Mouse (Mus musculus) brain, adult 2 months (tissue): Measurements from ENCODE around the gene Grin2a.

Experiments used
- DNase-seq: peaks from one replicate; pipeline ENCODE4 v3.0.0; 2011; ENCODE audit warnings: low read depth, low spot score

Gene Grin2a

DNA sequence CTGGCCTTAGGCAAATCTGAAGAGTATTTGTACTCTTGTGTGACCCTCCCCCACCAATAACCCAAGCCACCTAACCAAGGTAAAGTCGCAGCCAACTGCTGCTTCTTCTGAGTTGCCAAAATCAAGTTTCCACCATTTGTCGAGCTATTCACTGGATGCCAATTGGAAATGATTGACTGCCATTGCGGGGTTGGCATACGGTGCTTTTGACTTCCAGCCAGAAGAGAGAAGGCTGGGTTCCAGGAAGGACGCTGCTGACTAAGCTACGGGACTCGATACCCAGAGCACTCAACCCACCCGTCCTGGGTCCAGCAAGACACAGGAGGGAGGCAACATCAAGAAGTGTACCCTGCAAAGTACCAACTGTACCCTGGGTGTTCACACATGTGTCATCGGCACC lies 242.3 kb downstream of the Grin2a start:
- peak; percentile 94 for DNase-seq

- peak; percentile 64 for DNase-seq
Measured at GRCm38 (mm10) chr16:9752600-9752999, 242.8 kb downstream of the Grin2a start.

DNA sequence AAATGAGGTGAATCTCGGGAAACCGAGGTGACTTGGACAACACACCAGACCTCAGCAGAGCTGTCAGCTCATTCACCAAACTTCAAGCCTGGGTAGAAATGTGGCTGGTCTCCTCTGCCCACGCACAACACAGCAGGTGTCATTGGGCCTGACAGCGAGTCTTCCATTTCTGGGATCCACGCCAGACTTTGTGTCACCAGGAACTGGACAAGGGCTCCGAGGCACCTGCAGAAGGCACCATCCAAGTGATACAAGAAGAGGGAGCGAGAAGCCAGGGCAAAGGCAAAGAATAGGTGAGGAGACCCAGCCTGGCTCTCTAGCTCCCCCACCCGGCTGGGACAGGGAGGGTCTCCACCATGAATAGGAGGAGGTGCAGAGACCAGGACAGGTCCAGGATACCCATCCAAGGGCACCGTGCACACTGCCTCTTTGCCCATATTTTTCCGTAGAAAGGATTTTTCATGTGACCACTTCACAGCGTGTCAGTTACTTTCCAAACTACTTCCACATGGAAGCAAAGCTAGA lies 244.3 kb downstream of the Grin2a start:
- DNase-seq, result peak; percentile 98

DNA sequence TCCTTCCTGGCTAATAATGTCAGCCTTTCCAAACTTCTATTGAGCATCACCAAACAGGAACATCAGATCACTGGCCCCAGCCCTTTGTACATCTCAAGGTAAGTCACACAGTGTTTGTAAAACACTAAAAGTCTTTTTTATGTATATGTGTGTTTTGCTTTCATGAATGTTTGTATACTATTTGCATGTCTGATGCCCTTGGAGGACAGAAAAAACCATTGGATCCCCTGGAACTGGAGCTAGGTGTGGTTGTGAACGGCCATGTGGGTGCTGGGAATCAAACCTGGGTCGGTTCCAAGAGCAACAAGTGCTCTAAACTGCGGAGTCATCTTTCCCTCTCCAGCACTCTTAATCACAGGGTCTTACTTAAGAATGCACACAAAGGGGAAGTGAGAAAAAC lies 245.7 kb downstream of the Grin2a start:
- no peak for DNase-seq

- peak; percentile 67 for DNase-seq
Measured at GRCm38 (mm10) chr16:9742443-9742842, 252.9 kb downstream of the Grin2a start.

DNA sequence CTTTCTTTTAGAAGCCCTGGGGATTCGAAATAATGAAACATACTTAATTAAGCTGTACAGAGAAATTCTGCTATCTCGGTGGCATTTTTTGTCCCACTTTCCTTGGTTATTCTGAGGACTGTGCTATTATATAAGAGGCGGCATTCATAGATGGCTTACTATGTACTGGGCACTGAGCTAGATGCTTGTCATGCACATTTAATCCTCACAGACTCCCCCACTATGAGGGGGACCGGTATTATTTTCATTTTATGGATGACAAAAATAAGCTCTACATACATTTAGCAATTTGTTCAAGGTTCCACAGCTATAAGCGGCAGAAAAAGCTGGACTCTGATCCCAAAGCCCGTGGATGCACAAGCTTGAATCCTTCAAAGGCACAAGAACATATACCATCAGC lies 256.7 kb downstream of the Grin2a start:
- DNase-seq, result peak; percentile 45

GRCm38 (mm10) chr16:9737131-9737530 lies 258.2 kb downstream of the Grin2a start:
- no peak for DNase-seq

- peak; percentile 70 for DNase-seq
Measured at GRCm38 (mm10) chr16:9735365-9736080, 259.8 kb downstream of the Grin2a start.

DNA sequence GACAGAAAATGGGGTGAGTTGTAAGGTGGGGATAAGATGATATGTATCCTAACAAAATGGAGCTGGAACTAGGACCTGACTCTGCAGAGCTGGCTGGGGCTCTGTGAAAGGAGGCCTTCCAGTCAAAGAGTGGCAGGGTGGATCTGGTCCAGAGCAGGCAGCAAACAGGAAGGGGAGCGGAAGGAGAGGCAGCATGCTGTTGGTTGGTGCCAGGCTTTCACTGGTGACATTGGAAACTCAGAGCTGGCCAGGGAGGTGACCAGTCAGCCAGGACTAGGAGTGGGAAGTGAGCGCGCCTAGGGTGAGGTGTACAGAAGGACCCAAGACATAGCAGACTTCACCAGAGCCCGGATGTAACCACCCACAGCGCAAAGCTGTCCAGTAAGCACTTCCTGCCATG lies 267.8 kb downstream of the Grin2a start:
- DNase-seq, result peak; percentile 88

DNA sequence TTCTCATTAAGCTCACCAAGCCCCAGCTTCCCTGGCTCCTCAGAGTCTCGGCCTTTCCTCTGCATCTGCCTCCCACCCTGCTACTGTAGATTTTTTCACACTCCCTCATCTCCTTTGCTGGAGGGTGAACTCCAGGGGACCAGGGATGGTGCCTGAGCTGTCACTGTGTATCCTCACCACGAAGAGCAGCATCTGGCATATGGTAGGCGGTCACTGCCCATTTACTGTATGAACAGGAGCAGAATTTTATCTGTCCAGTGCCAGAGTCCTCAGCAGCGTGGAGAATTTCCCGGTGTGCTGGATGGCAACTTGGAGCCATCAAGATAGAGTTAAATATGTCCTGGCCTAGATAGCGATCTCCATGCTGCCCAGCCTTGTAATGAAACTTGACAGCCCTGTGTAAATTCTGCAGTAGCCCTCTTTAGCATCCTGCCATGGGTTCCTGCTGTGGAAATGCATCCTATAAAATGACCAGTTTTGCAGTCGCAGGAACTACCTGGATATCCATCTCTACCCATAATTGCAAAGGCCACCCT lies 269.7 kb downstream of the Grin2a start:
- peak; percentile 74 for DNase-seq

- no peak for DNase-seq
Measured at GRCm38 (mm10) chr16:9711398-9711797, 284.0 kb downstream of the Grin2a start.

GRCm38 (mm10) chr16:9709921-9710320 lies 285.4 kb downstream of the Grin2a start:
- DNase-seq, result no peak

- no peak for DNase-seq
Measured at GRCm38 (mm10) chr16:9697141-9697540, 298.2 kb downstream of the Grin2a start.

DNA sequence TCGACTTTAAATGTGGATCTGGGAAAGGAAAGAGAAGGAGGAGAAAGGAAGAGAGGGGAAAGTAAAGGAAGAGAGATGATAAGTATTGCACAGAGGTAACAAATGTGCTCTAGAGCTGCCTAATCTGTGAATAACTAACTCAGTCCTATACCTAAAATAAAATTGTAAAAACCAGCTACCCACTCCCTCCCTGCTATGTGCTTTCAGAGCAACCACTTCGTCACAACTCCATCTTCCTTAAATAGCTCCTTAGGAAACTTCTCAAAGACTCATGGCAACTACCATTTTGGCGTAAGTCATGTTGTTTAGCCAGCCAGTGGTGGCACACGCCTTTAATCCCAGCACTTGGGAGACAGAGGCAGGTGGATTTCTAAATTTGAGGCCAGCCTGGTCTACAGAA lies 301.3 kb downstream of the Grin2a start:
- DNase-seq, result peak; percentile 71

DNA sequence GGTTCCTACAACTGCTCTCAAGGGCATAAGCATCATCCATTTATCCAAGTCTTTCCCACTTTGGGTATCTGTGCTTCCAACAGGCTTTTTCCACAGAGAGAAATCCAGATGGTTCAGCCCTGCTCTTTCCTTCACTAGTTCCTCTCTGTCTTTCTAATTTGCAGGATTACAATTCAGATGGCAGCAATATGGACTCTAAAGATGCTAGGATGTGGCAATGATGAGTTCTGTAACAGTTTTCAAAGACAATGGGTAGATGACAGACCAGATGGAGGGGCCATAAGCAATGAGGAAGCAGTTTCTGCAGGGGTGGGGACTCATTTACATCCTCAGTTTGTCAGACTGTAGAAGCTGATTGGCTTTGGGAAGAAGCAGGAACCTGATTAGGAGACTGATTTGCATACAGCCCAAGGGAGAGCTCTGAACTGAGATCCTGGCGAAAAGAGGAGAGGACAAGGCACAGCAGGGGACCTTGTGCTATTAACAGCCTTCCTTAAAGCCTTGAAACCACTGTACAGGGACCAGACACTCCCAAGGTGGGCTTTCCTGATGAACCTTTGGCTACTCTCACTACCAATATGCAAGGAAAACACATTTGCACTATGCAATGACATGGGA lies 306.7 kb downstream of the Grin2a start:
- DNase-seq, result peak; percentile 56

DNA sequence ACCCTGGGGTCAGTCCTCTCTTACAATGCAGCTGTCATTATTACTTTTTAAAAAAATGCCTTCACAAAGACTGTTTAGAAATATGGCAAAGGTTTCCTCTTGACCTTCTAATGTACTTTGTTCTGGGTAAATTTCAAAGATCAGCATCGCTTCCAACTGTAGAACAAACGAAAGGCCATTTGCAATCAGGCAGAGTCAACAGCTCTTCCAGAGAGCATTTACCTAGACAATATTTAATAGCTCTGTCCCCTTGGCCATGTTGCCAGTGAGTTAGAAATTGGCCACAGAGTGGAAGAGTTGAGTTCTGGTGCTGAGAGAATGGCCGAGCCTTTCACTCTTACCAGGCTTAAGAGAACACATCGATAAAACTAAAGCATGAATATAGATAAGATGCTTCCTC lies 314.8 kb downstream of the Grin2a start:
- no peak for DNase-seq

GRCm38 (mm10) chr16:9679994-9680393 lies 315.4 kb downstream of the Grin2a start:
- peak; percentile 39 for DNase-seq

DNA sequence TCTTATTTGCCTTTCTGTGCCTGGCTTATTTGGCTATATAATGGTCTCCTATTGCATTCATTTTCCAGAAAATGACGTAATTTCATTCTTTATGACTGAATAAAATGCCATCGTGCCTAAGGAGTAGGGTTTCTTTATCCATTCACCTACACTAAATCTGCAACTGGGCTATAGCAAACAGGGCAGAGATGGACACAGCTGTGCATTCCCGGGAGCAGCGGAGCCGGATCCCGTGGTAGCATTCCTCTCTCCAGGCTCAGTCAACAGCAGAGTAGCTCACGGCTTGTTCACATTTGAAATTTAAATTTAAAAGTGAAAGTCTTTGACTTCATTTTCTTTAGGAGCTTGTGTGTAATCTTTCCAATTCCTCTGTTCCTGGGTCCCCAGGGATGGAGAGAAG lies 316.6 kb downstream of the Grin2a start:
- no peak for DNase-seq

DNA sequence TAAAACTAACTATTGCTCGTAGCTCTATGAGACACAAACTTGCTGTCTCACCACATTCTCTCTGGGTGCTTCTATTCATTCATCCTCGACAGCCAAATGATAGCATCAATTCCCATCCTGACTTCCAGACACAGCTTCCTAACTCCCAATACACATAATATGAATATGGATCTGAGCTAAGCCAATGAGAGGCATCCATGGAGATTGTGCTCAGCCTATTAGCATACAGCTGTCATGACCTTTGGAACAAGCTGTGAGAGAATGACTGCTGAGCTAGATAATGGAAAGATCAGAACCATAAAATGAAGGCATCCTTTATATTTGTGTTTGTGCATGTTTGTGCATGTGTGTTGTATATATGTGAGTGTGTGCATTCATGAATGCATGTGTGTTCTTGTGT lies 323.0 kb downstream of the Grin2a start:
- DNase-seq, result no peak

- DNase-seq, result no peak
Measured at GRCm38 (mm10) chr16:9671222-9671621, 324.1 kb downstream of the Grin2a start.

DNA sequence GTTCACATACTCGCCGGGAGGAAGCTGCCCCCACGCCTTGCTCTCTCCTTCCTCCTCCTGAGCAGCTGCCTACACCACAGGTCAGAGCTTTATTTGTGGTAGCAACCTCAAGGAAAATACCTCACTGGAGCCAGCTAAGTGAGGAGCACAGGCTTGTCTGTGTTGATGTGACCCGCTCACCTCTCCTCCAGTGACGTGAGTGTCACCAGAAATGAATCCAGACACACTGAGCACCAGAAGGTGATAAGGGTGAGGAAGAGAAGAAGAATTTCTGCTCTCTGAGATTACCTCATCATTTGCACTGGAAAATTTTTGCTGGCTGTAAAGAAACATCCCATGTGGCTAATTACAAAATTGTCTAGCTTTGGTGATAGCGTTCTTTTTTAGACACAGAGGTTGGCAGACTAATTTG lies 324.6 kb downstream of the Grin2a start:
- DNase-seq, result peak; percentile 76

DNA sequence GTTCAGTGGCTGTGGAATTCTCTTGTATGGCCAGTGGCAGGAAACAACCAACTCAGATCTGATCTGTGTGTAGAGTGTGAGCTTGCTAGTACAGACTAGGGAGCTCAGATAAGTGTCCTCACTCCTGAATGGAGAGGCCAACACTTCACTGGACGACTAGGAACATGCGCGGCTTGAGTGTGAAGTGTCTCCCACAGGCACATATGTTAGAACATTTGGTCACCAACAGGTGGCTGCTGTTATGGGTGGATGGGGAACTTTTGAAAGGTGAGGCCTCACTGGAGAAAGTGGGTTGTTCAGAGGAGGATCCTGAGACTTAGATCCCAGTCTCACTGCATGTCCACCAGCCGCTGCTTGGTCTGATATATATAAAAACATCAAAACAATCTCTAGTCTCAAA lies 329.5 kb downstream of the Grin2a start:
- DNase-seq, result peak; percentile 80

GRCm38 (mm10) chr16:9664060-9664459 lies 331.3 kb downstream of the Grin2a start:
- peak; percentile 38 for DNase-seq
